ENCODE assay signal across 8 mouse cellular contexts in genomic region chr11:22991218-22991835, GRCm38 (mm10). TPM values are rescaled to one million over a fixed set of nuclear protein-coding genes. Genes with fewer than 3 reads are reported as not detected.
DNase-seq lines count a peak whose midpoint lies in the region; ATAC-seq and TF ChIP-seq lines count a peak whose summit lies in the region.

No protein-coding gene starts in this region.

- peak overlapping the region; percentile 64 to 67 for H3K4me3 ChIP-seq in heart, embryonic 14.5 days (ENCODE audit: control insufficient read depth in 1 of 2, insufficient read depth in 1 of 2, low read depth in 1 of 2, low read length in 2 of 2)
- peak overlapping the region; percentile 73 to 90 for H3K4me3 ChIP-seq in ES-E14 (ENCODE audit: insufficient read depth in 1 of 2, low read depth in 1 of 2, low read length in 2 of 2, poor library complexity in 1 of 2, severe bottlenecking in 1 of 2)
- H3K4me3 ChIP-seq in forebrain, postnatal 0 days (ENCODE audit: low read depth, low read length) = peak overlapping the region; percentile 73

- ATAC-seq in heart, embryonic 14.5 days (ENCODE audit: insufficient number of reproducible peaks, insufficient read depth, low FRiP score, low read depth) = no peak
- no peak for ATAC-seq in forebrain, postnatal 0 days
- ATAC-seq in megakaryocyte-erythroid progenitor cell, adult 5-6 weeks (replicated peaks; ENCODE audit: low FRiP score, low TSS enrichment, poor library complexity, severe bottlenecking) = 0 out of 2 replicates have a peak, but pooled peaks have one; percentile 3

- intact Hi-C loops in heart, postnatal 36 days (cut with DNase I) = loop anchor here (5.0 to 10.0 kb wide), 2 partner anchors 76 to 503 kb away; partner anchors contain the start of gene Ahsa2

- peaks cover 35% of the 10 kb centered on the region for H3K36me3 ChIP-seq in heart, embryonic 14.5 days (ENCODE audit: control insufficient read depth, insufficient read depth, low read length)
- H3K36me3 ChIP-seq in ES-E14 (ENCODE audit: control insufficient read depth, insufficient read depth, low read length, poor library complexity, severe bottlenecking) = peaks cover 22% of the 10 kb centered on the region
- peaks cover 22% of the 10 kb centered on the region for H3K36me3 ChIP-seq in forebrain, postnatal 0 days (ENCODE audit: insufficient read depth)

- peak overlapping the region; percentile 97 for H3K4me2 ChIP-seq in heart, embryonic 14.5 days (ENCODE audit: low read length)
- peak overlapping the region; percentile 70 for H3K4me2 ChIP-seq in forebrain, postnatal 0 days (ENCODE audit: low read depth)

- H3K27ac ChIP-seq in heart, embryonic 14.5 days (replicated peaks in 1 of 2; ENCODE audit: control insufficient read depth in 1 of 2, insufficient read depth in 1 of 2, low read depth in 2 of 2, low read length in 2 of 2) = peak overlapping the region in 1 of 2 experiments; percentile 76; a peak in 1 of 4 replicates
- no peak overlapping the region for H3K27ac ChIP-seq in ES-E14 (ENCODE audit: insufficient read depth, low read depth, low read length, poor library complexity, severe bottlenecking)
- H3K27ac ChIP-seq in forebrain, postnatal 0 days (ENCODE audit: low read depth, low read length) = 0 out of 2 replicates have a peak overlapping the region, but pooled peaks have one; percentile 93

- H3K4me1 ChIP-seq in heart, embryonic 14.5 days (ENCODE audit: control insufficient read depth in 2 of 2, insufficient read depth in 2 of 2, low read length in 2 of 2) = peaks cover 4 to 13% of the 10 kb centered on the region in 2 experiments
- H3K4me1 ChIP-seq in ES-E14 (ENCODE audit: control insufficient read depth in 2 of 2, insufficient read depth in 2 of 2, low read length in 2 of 2, poor library complexity in 1 of 2) = 0 out of 4 replicates have a peak, but pooled peaks cover 0 to 2% of the 10 kb centered on the region in 2 experiments
- peaks cover 4% of the 10 kb centered on the region; the same call in 1 of the 2 replicates for H3K4me1 ChIP-seq in forebrain, postnatal 0 days (ENCODE audit: insufficient read depth)

- peak overlapping the region; percentile 93 for H3K9ac ChIP-seq in heart, embryonic 14.5 days (ENCODE audit: low read length)
- H3K9ac ChIP-seq in ES-E14 (ENCODE audit: insufficient read depth, low read depth, low read length, poor library complexity, severe bottlenecking) = peak overlapping the region; percentile 87
- peak overlapping the region; percentile 83 for H3K9ac ChIP-seq in forebrain, postnatal 0 days

- 7% methylated on average over 14 of the region's 14 CpGs for WGBS in heart, embryonic 14.5 days
- 11% methylated on average over 14 of the region's 14 CpGs for WGBS in forebrain, postnatal 0 days

- no peaks in the 10 kb centered on the region for H3K9me3 ChIP-seq in heart, embryonic 14.5 days (ENCODE audit: control insufficient read depth, low read length)
- no peaks in the 10 kb centered on the region for H3K9me3 ChIP-seq in ES-E14 (ENCODE audit: control insufficient read depth, insufficient read depth, low read depth, low read length)
- H3K9me3 ChIP-seq in forebrain, postnatal 0 days (ENCODE audit: low read length) = no peaks in the 10 kb centered on the region

- TF ChIP-seq CTCF in forebrain, postnatal 0 days (IDR thresholded peaks at IDR 0.05; ENCODE audit: low read depth) = no peak

- in situ Hi-C loops in ES-E14 (cut with MboI; ENCODE audit: low sequenced_read_pairs in 2 of 2, unreplicated experiment in 2 of 2) = no loop called here

- DNase-seq in heart, postnatal 36 days = no peak
- DNase-seq in ES-E14 (ENCODE audit: low read depth, low spot score) = no peak
- no peak for DNase-seq in forebrain, postnatal 0 days
- DNase-seq in adrenal gland, adult 18-20 months (ENCODE audit: low spot score in 2 of 2) = no peak
- DNase-seq in cerebellum, postnatal 25 days = no peak
- no peak for DNase-seq in gastrocnemius, postnatal 25 days

- no peaks in the 10 kb centered on the region for H3K27me3 ChIP-seq in heart, embryonic 14.5 days (ENCODE audit: control insufficient read depth, insufficient read depth, low read length)
- H3K27me3 ChIP-seq in forebrain, postnatal 0 days (ENCODE audit: insufficient read depth, low read length) = no peaks in the 10 kb centered on the region

TF ChIP-seq in ES-E14, 5 proteins besides CTCF, POLR2A, EP300 and RAD21:
- TF ChIP-seq ZNF384 (IDR thresholded peaks at IDR 0.05; ENCODE audit: low read depth, low read length) = no peak

RNA-seq across cellular contexts. Expression of gene Cct4, which starts 1.0 kb away (rescaled TPM):
- 214 and 223 TPM in 2 replicates for polyA plus RNA-seq in heart, embryonic 14.5 days (2014; fragmentation: Nextera tagmentation; extraction: Ambion mirVana)
- total RNA-seq in heart, postnatal 36 days (2021) = 100 to 1,000 TPM; 131 to 132 TPM
- total RNA-seq in ES-E14 (2012; rRNA removed) = 329 and 382 TPM in 2 replicates
- total RNA-seq in forebrain, postnatal 0 days (2014; rRNA removed) = 236 and 265 TPM in 2 replicates
- 269 and 271 TPM in 2 replicates for polyA plus RNA-seq in forebrain, postnatal 0 days (2015; fragmentation: Nextera tagmentation; extraction: Ambion mirVana)
- 311 and 390 TPM in 2 replicates for total RNA-seq in megakaryocyte-erythroid progenitor cell, adult 5-6 weeks (2014; fragmentation: Nextera tagmentation)
- 447 and 464 TPM in 2 replicates for total RNA-seq in megakaryocyte-erythroid progenitor cell, adult 5-6 weeks (2017)
- total RNA-seq in adrenal gland, adult 18-20 months (2021) = 100 to 1,000 TPM; 218 to 285 TPM
- 10 to 100 TPM; 88.1 to 96.9 TPM for total RNA-seq in gastrocnemius, postnatal 25 days (2021)

RNA-seq across cellular contexts. Expression of gene Commd1, which starts 9.1 kb away (rescaled TPM):
- polyA plus RNA-seq in heart, embryonic 14.5 days (2014; fragmentation: Nextera tagmentation; extraction: Ambion mirVana) = 361 and 392 TPM in 2 replicates
- 100 to 1,000 TPM; 150 to 164 TPM for total RNA-seq in heart, postnatal 36 days (2021)
- 83.5 and 106 TPM in 2 replicates for total RNA-seq in ES-E14 (2012; rRNA removed)
- 44.0 and 64.3 TPM in 2 replicates for total RNA-seq in forebrain, postnatal 0 days (2014; rRNA removed)
- polyA plus RNA-seq in forebrain, postnatal 0 days (2015; fragmentation: Nextera tagmentation; extraction: Ambion mirVana) = 207 and 250 TPM in 2 replicates
- total RNA-seq in megakaryocyte-erythroid progenitor cell, adult 5-6 weeks (2014; fragmentation: Nextera tagmentation) = 74.4 and 174 TPM in 2 replicates
- 63.0 and 95.3 TPM in 2 replicates for total RNA-seq in megakaryocyte-erythroid progenitor cell, adult 5-6 weeks (2017)
- total RNA-seq in adrenal gland, adult 18-20 months (2021) = 100 to 1,000 TPM in 1 of 2 experiments, 10 to 100 TPM in 1; 93.8 to 103 TPM
- total RNA-seq in gastrocnemius, postnatal 25 days (2021) = 100 to 1,000 TPM in 1 of 2 experiments, 10 to 100 TPM in 1; 95.6 to 108 TPM

RNA-seq across cellular contexts. Expression of gene Gm28048, which starts 9.4 kb away (rescaled TPM):
- 8.1 and 10.0 TPM in 2 replicates for polyA plus RNA-seq in heart, embryonic 14.5 days (2014; fragmentation: Nextera tagmentation; extraction: Ambion mirVana)
- total RNA-seq in heart, postnatal 36 days (2021) = 1 to 10 TPM; 4.4 to 5.2 TPM
- 13.8 and 16.3 TPM in 2 replicates for total RNA-seq in ES-E14 (2012; rRNA removed)
- 0.81 and 2.8 TPM in 2 replicates for total RNA-seq in forebrain, postnatal 0 days (2014; rRNA removed)
- polyA plus RNA-seq in forebrain, postnatal 0 days (2015; fragmentation: Nextera tagmentation; extraction: Ambion mirVana) = 1.3 and 4.2 TPM in 2 replicates
- total RNA-seq in megakaryocyte-erythroid progenitor cell, adult 5-6 weeks (2014; fragmentation: Nextera tagmentation) = 31.4 and 32.3 TPM in 2 replicates
- total RNA-seq in megakaryocyte-erythroid progenitor cell, adult 5-6 weeks (2017) = 33.9 and 42.3 TPM in 2 replicates
- total RNA-seq in adrenal gland, adult 18-20 months (2021) = 10 to 100 TPM; 23.9 to 39.5 TPM
- 1 to 10 TPM; 1.8 to 1.9 TPM for total RNA-seq in gastrocnemius, postnatal 25 days (2021)

RNA-seq across cellular contexts. Expression of gene Fam161a, which starts 16.0 kb away (rescaled TPM):
- 2.0 and 2.8 TPM in 2 replicates for polyA plus RNA-seq in heart, embryonic 14.5 days (2014; fragmentation: Nextera tagmentation; extraction: Ambion mirVana)
- 1 to 10 TPM; 2.0 to 4.2 TPM for total RNA-seq in heart, postnatal 36 days (2021)
- 2.7 and 3.7 TPM in 2 replicates for total RNA-seq in ES-E14 (2012; rRNA removed)
- 7.8 and 9.5 TPM in 2 replicates for total RNA-seq in forebrain, postnatal 0 days (2014; rRNA removed)
- polyA plus RNA-seq in forebrain, postnatal 0 days (2015; fragmentation: Nextera tagmentation; extraction: Ambion mirVana) = 3.4 and 6.9 TPM in 2 replicates
- 1.2 and 4.3 TPM in 2 replicates for total RNA-seq in megakaryocyte-erythroid progenitor cell, adult 5-6 weeks (2014; fragmentation: Nextera tagmentation)
- 2.4 and 3.0 TPM in 2 replicates for total RNA-seq in megakaryocyte-erythroid progenitor cell, adult 5-6 weeks (2017)
- 10 to 100 TPM; 30.2 to 46.8 TPM for total RNA-seq in adrenal gland, adult 18-20 months (2021)
- 1 to 10 TPM; 2.1 to 2.7 TPM for total RNA-seq in gastrocnemius, postnatal 25 days (2021)

RNA-seq across cellular contexts. Expression of gene Zrsr1, which starts 19.5 kb away (rescaled TPM):
- 1.9 and 2.2 TPM in 2 replicates for polyA plus RNA-seq in heart, embryonic 14.5 days (2014; fragmentation: Nextera tagmentation; extraction: Ambion mirVana)
- 10 to 100 TPM; 14.5 to 16.8 TPM for total RNA-seq in heart, postnatal 36 days (2021)
- 6.4 and 18.0 TPM in 2 replicates for total RNA-seq in ES-E14 (2012; rRNA removed)
- total RNA-seq in forebrain, postnatal 0 days (2014; rRNA removed) = 14.5 and 17.5 TPM in 2 replicates
- 4.8 and 6.4 TPM in 2 replicates for polyA plus RNA-seq in forebrain, postnatal 0 days (2015; fragmentation: Nextera tagmentation; extraction: Ambion mirVana)
- total RNA-seq in megakaryocyte-erythroid progenitor cell, adult 5-6 weeks (2014; fragmentation: Nextera tagmentation) = 6.4 and 7.3 TPM in 2 replicates
- 16.3 and 23.6 TPM in 2 replicates for total RNA-seq in megakaryocyte-erythroid progenitor cell, adult 5-6 weeks (2017)
- total RNA-seq in adrenal gland, adult 18-20 months (2021) = 10 to 100 TPM; 36.6 to 46.3 TPM
- total RNA-seq in gastrocnemius, postnatal 25 days (2021) = 10 to 100 TPM; 11.0 to 11.5 TPM
